Mouse (Mus musculus): Measurements from ENCODE around the gene Wfdc8.
"Not testable (repeated sequence)": the region's sequence is repeated elsewhere in the genome, so short reads cannot be mapped to it uniquely, and the experiment has no call there.

The Wfdc8 gene

DNA sequence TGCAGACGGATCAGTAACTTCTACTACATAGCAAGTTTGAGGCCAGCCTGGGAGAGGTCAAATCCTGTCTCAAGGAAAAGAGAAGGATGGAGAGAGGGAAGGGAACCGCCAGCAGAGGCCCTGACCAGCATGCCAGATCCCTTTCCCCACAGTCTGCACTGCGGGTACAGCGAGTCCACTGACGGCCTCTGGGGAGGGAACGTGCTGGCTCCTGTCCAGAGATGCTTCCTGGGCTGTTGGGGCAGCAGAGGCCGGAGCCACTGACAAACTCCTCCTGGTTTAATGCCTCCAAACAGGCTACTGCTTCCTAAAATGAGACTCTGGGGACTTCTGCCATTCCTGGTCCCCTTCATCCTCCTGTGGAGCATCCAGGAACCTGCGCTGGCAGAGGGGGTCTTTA is at the start of gene Wfdc8, which contains the start of gene Wfdc6b:
Gene Wfdc8, minus strand, starts transcription at position 156 of the 400 bp plus-strand sequence.
Gene Wfdc6b, plus strand, starts transcription at position 52 of the 400 bp plus-strand sequence.
- peak; percentile 21 for DNase-seq

DNA sequence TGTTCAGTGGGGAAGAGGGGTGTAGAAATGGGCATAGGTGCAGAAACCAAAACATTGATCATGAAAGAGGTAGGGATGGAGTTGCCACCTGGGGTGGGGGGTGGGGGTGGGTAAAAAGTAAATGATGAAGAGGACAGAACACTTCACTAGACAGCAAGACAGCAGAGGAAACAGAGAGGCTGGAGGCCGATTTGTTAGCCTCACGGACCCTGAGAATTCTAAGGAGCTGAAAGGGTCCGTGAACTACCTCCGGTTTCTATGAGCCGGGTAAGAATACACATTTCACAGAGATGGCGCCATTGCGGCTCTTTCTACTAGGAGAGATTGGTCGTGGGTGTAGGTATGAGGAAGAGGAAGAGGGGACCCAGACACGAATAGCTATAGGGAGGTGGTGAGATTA is 43.1 kb upstream of the Wfdc8 start, which contains the start of gene Wfdc9:
Gene Wfdc9, minus strand, starts transcription at position 101 of the 400 bp plus-strand sequence.
- DNase-seq, result no peak

DNA sequence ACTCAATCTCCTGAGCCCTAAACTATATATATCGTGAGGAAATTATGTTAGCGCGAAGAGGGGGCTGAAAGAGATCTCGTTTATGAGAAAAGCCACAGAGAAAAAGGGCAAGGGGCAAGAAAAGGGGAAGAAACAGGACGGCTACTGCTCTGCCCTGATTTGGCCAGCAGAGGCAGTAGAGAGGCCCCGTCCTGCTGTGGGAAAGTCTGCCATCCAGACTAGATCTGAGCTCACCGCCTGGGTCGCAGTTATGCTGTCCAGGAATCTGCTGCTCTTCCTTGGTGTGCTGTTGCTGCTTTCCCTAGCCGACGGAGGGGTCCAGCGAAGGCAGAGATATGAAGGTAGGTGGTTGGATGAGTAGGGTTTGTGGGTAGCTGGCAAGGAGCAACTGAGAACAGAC is 42.4 kb upstream of the Wfdc8 start, which contains the start of gene Wfdc10:
Gene Wfdc10, plus strand, starts transcription at position 189 of the 400 bp plus-strand sequence.
- DNase-seq, result peak; percentile 37

DNA sequence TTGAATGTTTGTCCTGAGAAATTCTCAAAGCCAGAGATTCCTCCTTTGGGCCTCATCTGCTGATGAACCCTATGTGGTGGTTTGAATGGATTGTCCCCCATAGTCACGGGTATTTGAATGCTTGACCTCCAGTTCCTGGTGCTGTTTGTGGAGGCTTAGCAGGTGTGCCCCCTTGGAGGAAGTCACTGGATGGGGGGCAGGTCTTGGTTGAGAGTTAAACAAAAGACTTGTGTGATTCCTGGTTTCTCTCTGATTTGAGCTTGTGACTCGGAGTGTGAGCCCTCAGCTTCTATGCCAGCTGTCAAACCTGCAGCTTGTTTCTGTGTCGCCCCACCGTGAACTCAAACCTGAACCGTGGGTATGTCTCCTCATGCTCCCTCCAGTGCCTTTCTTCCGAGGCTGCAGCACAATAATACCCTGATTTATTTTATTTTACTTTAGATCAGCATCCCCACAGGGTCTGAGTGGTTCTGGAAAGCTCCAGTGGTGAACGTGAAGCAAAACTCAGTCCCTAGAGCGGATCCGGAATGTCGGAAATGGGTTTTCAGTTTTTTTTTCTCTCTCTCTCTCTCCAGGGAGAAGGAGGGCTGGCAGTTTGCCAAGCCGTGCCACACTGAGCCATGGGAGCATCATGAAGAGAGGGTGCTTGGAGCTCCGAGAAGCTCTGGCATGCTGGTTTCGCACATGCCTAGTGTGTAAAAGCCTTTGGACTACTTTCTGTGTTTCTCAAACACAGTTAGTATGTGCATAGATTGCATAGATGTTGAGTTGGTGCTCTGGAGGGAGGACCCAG is 28.7 kb upstream of the Wfdc8 start:
- peak; percentile 50 for DNase-seq

DNA sequence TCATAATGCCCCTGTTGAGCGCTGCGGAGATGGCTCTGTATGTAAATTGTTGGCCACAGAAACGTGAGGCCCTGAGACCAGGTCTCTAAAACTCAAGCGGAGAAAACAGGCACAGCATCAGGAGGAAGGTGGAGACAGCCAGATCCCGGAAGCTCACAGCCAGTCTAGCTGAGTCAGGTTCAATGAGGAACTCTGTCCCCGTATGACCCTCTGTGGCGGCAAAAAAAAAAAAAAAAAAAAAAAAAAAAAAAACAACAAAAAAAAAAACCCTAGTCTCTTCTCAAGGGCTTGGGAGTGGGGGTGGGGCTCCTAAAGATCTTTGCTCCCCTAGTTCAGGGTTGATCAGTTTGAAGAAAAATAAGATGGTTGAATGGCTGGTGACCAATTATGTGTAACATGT is 27.7 kb upstream of the Wfdc8 start:
- no peak for DNase-seq

DNA sequence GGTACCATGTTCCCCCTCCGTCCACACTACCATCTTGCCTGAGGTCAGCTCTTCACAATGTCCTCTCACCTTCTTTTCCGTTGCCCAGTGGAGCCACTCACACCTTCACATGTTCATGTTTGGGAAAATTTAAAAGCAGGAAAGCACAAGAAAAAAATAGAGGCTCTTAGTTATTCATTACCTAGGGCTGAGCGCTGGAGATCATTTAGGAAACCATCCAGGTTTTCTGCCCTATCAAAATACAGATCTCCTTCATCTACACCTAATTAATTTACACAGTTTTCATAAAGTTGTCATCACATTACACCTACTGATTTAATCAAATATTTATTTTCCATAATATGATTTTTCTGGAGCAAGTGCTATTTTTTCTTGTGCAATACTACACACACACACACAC is 25.3 kb upstream of the Wfdc8 start, which contains the start of gene Wfdc16:
Gene Wfdc16, minus strand, starts transcription at position 101 of the 400 bp plus-strand sequence.
- DNase-seq, result no peak

DNA sequence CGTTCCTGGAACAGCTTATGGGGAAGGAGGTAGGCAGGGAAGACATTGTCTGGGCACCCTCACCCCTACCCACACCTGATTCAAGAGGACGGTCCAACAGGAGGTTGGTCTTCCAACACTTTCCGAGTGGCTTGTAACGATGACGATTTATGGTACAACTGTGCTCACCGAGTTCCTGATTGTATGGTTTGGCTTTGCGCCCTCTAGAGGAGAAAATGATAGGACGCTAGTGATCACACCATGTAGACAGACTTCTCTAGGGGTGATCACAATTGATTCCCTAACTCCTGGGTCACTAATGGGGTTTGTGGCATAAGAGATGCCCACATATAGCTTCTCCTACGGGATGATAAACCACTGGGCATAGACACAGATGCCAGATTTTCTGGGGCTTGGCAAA is 21.8 kb upstream of the Wfdc8 start:
- DNase-seq, result no peak

DNA sequence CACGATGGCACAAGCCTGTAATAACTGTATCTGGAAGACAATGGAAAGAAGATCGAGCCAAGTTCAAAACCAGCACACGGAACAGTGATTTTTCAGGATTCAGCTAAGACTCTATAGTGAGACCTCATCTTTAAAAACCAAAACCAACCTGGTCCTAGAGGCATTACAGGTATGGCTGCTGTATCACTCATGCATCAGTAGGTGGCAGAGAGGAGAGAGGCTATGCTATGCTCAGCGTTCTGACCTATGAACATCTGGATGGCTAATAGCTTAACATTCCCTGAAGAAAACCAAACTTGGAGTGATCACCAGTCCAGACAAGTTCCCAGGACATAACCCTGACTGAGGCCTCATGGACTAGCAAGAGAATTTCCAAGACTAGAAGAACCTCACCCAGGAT is 8.3 kb upstream of the Wfdc8 start:
- no peak for DNase-seq

DNA sequence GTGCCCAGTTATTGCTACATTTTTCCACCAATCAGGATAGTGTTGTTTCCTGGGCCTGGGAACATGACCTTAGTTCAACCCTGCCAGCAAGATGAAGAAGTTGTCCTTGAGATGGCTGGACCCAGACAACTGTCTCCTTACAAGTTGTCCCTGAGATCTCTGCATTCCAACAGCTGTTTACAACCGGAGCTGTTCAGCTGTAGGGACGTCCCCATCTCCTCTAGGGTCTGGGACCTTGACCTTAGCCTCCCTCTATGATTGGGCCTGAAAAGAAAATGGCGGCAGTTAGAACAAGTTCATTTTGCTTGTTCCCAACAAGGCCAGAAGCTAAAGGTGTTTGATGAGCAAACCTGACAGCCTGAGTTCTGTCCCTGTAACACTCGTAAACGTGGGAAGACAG is 5.6 kb upstream of the Wfdc8 start:
- DNase-seq, result no peak

DNA sequence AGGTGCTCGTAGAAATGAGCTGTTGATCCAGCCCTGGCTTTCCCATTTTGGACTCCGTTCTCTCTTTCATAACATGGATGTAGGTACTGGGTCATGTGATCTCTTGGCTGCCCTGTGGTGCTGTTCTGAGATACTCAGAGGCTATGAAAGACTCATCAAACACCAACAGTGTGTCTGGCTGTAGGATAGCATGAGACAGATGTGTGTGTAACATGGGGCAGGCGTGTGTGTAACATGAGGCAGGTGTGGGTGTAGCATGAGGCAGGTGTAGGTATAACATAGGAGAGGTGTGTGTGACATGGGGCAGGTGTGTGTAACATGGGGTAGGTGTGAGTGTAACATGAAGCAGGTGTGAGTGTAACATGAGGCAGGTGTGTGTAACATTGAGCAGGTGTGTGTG is 2.0 kb upstream of the Wfdc8 start:
- no peak for DNase-seq

DNA sequence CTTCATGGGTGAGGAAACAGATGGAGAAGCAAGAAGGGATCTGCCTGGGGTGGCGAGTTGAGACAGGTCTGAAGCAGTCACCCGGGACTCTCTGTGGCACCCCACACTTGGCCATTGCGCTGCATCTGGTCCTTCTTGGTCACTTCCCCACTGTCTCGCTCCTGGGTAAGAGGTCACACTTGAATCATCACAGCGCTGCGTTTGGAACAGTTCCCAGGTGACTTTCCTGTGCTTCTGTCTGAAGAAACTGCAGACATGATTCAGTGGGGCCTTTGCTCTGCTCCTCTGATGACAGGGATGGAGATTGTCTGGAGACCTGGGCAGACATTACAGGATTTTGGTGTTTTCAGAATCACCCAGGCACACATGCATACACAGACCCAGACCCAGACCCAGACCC is 4.6 kb downstream of the Wfdc8 start:
- no peak for DNase-seq

DNA sequence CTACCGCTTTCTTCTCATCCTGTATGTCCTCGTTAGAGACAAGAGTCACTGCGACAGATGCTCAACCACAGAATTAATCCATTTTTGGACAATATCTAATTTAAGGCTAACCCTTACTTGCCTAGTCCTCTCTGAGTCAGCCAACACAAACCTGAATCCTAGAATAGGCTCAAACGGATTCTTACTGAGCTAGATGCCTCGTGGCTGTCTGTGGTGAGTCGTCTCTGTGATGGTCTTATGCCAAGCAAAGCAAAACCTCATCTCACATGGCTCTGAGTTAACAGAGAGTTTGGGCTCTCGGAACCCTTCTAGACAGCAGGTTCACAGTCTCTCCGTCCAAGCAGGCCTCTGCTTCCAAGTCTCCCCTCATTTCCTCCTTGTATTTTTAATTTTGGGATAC is 9.0 kb downstream of the Wfdc8 start:
- no peak for DNase-seq

DNA sequence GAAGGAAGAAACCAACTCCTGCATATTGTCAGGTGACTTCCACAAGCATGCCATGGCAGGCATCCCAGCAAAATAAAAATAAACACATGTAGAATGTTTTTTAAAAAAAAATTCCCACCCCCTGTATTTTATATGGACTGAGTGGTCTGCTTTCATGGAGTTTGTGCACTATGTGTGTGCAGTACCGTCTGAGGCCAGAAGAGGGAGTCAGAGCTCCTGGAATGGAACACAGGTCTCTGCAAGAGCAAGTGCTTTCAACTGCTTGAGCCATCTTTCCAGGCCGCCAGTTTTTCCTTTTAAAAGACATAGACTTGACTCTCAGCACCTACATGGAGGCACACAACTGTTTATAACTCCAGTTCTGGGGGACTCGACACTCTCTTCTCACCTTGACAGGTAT is 9.9 kb downstream of the Wfdc8 start:
- no peak for DNase-seq

DNA sequence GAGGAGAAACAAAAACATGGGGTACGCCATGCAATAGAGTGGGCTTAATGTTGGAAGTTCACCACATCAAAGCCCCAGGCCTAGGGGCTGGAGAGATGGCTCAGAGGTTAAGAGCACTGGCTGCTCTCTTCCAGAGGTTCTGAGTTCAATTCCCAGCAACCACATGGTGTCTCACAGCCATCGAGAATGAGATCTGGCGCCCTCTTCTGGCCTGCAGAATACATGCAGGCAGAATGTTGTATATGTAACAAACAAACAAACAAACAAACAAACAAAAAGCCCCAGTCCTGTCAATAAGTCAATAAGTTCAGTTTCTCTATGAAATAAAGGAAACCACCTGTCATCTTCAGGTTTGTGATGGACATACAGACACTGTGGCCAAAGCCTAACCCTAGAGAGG is 13.2 kb downstream of the Wfdc8 start:
- DNase-seq, result no peak

DNA sequence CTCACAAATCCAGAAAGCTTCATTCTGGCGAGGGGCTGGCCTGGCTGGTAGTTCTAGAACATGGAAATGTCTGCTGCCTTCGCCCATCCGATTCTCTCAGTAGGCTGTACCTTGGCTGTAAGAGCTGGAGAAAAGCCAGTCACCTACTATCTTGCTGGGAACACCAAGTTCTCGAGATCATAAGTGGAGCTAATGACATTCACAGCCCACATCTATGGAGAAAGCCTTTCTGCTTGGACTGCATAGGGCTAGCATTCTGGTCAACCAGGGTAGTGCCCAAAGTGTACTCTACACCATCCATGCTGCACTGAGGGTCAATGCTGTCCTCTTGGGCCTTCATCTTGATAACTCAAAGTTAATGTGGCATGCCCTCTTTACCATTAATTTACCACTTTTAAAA is 19.9 kb downstream of the Wfdc8 start, which contains the start of gene Eppin:
Gene Eppin, minus strand, starts transcription at position 101 of the 400 bp plus-strand sequence.
- no peak for DNase-seq

DNA sequence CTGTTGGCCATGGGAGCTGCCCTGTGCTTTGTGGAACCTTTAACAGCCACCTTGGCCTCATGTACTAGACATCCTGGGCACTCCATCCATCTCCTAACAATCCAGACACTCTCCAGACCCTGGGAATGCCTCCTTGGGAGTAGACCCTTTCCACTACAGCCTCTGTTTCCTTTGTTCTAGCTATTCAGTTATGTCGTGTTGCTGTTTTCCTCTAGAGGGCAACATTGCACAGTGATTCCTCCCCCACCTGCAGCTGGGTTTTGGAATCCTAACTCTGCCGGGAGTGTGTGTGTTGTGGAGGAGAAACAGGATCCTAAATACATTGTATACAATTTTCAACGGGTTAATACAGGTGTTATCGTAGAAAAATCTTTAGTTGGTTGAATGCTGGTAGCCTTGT is 21.4 kb downstream of the Wfdc8 start:
- DNase-seq, result peak; percentile 24

DNA sequence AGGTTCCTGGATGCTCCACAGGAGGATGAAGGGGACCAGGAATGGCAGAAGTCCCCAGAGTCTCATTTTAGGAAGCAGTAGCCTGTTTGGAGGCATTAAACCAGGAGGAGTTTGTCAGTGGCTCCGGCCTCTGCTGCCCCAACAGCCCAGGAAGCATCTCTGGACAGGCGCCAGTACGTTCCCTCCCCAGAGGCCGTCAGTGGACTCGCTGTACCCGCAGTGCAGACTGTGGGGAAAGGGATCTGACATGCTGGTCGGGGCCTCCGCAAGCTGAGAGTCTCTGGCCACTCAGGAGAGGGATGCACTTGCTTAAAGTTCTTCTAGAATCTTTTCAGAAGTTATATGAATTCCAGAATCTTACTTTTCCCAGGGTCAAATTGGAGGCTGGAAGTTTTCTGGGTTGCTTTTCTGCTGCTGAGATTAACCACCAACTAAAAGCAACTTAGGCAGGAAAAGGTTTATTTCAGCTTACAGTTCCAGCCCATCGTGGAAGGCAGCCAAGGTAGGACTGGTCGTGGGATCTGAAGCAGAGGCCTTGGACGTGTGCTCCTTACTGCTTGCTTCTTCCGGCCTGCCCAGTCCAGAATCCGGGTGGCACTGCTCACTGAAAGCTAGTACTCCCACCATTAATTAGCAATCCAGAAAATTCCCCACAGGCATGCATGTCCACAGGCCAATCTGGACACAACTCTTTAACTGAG is 28.3 kb downstream of the Wfdc8 start, which contains the start of gene Wfdc6a:
Gene Wfdc6a, minus strand, starts transcription at position 423 of the 701 bp plus-strand sequence.
- not testable (repeated sequence) for DNase-seq

DNA sequence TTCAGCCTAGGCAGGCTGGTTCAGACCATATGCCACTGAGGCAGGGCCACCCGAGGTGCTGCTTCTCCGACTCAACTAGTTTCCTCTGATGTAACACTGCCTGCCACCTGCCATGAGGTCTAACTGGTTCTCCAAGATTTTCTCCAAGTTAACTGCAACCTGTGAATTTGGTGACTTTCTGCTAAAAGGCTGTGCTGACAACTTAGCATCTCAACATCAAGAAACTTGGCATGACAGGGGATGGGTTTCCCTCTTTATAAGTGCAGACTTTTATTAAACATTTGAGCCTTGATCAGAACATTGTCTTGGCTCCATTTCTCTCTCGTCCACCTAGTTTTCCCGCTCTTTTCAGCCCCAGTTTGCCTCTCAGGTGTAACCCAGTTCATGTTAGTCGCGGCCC is 40.1 kb downstream of the Wfdc8 start, which contains the start of gene Spint3:
Gene Spint3, minus strand, starts transcription at position 101 of the 400 bp plus-strand sequence.
- not testable (repeated sequence) for DNase-seq

DNA sequence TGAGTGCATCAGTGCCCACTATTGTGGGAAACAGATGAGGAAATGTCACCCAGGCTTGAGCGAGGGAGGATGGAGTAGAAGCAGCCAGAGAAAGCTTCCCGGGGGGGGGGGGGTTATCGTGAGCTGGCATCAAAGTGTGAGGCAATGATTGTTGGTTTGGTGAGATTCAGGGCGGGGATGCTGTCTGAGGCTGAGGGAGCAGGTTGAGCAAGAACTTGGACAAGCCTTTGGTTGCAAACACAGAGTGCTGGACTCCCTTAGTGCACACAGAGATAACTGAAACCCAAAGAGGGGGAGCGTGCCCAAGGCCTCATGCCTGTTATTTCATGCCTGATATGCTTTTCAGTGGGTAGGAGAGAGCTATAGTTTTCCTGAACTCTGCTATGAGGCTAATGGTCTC is 46.0 kb downstream of the Wfdc8 start:
- no peak for DNase-seq

DNA sequence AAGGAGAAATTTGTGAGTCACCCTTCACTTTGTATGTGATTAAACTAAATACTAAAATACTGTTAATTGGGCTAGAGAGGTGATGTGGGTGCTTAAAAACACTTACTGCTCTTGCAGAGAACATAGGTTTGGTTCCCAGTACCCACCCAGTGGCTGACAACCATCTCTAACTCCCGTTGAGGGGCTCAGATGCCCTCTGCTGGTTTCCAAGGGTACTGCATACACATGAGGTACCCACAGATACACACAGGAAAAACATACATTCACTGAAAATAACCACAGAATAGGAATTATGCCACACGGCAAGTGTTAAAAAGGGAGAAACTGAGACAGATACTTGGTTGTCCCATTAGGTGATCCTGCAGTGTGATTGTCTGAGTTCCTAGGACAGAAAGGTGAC is 46.4 kb downstream of the Wfdc8 start:
- no peak for DNase-seq

DNA sequence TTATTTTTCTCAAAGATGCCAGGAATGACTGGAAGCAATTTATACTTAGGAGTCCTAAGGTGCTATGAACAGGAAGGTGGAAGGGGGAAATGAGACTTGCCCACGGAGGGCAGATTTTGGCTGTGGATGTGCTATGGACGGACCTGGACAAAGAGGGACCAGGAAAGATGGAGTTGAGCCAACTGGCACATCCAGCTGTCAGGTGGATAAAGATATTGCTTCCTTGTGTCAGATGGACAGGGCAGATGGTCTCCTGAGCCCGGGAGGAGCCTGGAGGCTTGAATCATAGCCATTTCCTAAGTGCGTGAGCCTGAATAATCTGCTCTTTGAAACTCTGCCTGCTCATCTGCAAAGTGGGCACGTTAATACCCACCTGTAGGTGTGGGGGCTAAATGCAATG is 49.1 kb downstream of the Wfdc8 start:
- no peak for DNase-seq

DNA sequence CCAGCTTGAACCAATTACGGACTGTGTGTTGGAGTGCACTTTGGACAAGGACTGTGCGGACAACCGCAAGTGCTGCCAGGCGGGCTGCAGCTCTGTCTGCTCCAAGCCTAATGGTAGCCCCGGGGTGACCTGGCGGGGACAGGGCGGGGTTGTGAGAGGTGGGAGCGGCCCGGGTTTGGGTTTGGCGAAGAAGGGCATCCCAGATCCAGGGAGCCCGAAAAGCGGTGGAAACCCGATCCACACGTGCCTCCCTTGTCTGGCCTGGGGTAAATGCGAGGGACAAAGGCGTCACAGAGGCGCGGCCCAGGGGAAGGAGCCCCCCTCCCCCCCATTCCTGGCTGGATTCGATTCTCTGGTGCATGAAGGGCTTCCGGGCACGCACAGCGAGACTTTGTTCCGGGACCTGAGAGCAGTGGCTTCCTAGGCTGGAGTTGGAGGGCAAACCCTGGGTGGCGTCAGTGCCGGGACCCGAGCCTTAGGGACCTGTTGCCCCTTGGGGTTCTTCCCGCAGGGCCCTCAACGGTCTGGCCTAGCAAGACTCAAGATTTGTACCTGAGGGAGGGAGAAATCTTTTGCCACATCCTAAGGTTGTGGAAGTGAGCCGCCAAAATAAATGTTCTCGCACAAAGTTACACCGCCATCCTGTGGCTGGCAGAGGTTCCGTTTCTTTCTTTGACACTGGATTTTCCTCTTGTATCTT is 49.9 kb downstream of the Wfdc8 start:
- DNase-seq, result no peak

Data from right cerebral cortex, postnatal 14 days (tissue).